Mouse (Mus musculus) liver, adult 2 months (tissue): ENCODE measurements at regions not wholly inside any gene's neighbourhood (a gene's known extent, or its start where the extent isn't known, plus 50 kb on each side); places are given as distances from the start of the nearest gene placed in this dataset.

Experiments used
- DNase-seq: peaks from one replicate; pipeline ENCODE4 v3.0.0-alpha.2; 2011; ENCODE audit warnings: low read depth, low spot score; ENCODE audit errors: extremely low read depth
- H3K27ac ChIP-seq: fragments of 200-500 bp; replicated peaks from 2 replicates; pipeline ENCODE4 v1.5.1; 2012; ENCODE audit warnings: low read depth, mild to moderate bottlenecking, control low read depth, inconsistent platforms, low read length; ENCODE audit not compliant: insufficient read depth
- H3K27me3 ChIP-seq: fragments of 200-500 bp; 2 replicates; pipeline ENCODE4 v1.6.1; 2012; ENCODE audit warnings: mild to moderate bottlenecking, moderate library complexity, low read length, inconsistent platforms; ENCODE audit not compliant: control insufficient read depth, insufficient read depth
- H3K36me3 ChIP-seq: fragments of 200-500 bp; 2 replicates; pipeline ENCODE4 v1.6.1; 2012; ENCODE audit warnings: low read length, inconsistent platforms; ENCODE audit not compliant: control insufficient read depth, insufficient read depth
- H3K4me1 ChIP-seq: fragments of 200-500 bp; 2 replicates; pipeline ENCODE4 v1.6.1; 2011; ENCODE audit warnings: low read length; ENCODE audit not compliant: control insufficient read depth, insufficient read depth
- H3K4me3 ChIP-seq: fragments of 200-500 bp; 2 replicates; pipeline ENCODE4 v1.5.1; 2011; ENCODE audit warnings: low read depth, mild to moderate bottlenecking, control low read depth, low read length, moderate library complexity; ENCODE audit not compliant: insufficient read depth
- H3K79me2 ChIP-seq: fragments of 200-500 bp; 2 replicates; pipeline ENCODE4 v1.6.1; 2012; ENCODE audit warnings: inconsistent platforms, mild to moderate bottlenecking, low read length, moderate library complexity; ENCODE audit not compliant: control insufficient read depth, insufficient read depth
- H3K9ac ChIP-seq: fragments of 200-500 bp; 2 replicates; pipeline ENCODE4 v1.6.1; 2012; ENCODE audit warnings: low read depth, mild to moderate bottlenecking, control low read depth, inconsistent platforms, low read length
- CTCF ChIP-seq: fragments of 200-500 bp; IDR thresholded peaks from 2 replicates; pipeline ENCODE4 v1.5.1; 2011; ENCODE audit warnings: low read depth, low read length, control low read depth
- POLR2A ChIP-seq: fragments of 200-500 bp; IDR thresholded peaks from 2 replicates; pipeline ENCODE4 v1.6.1; 2011; ENCODE audit warnings: low read length, control low read depth; ENCODE audit not compliant: insufficient read depth; ENCODE audit errors: extremely low read depth
- WGBS: fragments of 180-500 bp; shearing (Covaris S2); methylation state at CpG from one replicate; pipeline ENCODE4 v1.1.7; 2018; 5-methylcytosine and 5-hydroxymethylcytosine counted together

DNA sequence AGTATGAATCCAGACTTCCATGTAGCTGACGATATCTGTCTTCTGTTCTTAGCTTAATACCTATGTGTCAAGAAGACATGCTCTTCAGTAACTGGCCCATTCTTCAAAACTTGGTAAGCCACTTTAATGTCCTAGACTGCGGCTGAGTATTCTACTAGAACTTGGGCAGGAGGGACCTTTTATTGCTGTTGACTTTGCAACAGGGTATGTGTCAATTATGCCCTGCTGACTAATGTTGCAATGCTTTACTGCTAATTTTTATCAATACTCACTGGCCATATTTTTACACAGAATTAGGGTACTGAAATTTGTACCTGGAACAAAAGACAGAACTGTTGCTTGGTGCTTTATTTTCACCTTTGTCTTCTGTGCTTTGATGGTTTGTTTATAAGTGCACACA is 746.9 kb downstream of the Ppargc1a start:
- Histone ChIP-seq H3K27ac (no peak overlapping the region), H3K9ac (no peak overlapping the region)
- 88% methylated on average over 2 of the region's 2 CpGs for WGBS

DNA sequence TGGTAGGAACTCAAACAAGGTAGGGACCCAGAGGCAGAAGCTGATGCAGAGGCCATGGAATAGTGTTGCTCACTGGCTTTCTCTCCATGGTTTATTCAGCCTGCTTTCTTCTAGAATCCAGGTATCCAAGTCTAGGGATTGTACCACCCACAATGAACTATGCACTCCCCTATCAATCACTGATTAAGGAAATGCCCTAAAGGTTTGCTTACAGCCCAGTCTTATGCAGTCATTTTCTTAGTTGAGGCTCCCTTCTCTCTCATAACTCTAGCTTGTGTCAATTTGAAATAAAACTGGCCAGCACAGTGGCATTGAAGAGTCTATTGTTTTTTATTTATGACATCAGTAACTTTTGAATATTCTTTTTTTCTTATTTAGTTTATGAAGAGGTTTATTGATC is 747.6 kb downstream of the Ppargc1a start:
- no peak overlapping the region for H3K27ac ChIP-seq
- TF ChIP-seq POLR2A (no peak), CTCF (no peak)
- H3K36me3 ChIP-seq = no peaks in the 10 kb centered on the region
- no peak overlapping the region for H3K9ac ChIP-seq
- H3K27me3 ChIP-seq = no peaks in the 10 kb centered on the region
- DNase-seq = no peak
- H3K4me1 ChIP-seq = no peaks in the 10 kb centered on the region
- H3K4me3 ChIP-seq = no peak overlapping the region
- H3K79me2 ChIP-seq = no peaks in the 10 kb centered on the region

More for the DNA sequence above, 746.9 kb downstream of the Ppargc1a start:
- no peaks in the 10 kb centered on the region for H3K27me3 ChIP-seq
- no peak for TF ChIP-seq CTCF
- TF ChIP-seq POLR2A = no peak
- H3K4me3 ChIP-seq = no peak overlapping the region
- DNase-seq = no peak
- no peaks in the 10 kb centered on the region for H3K4me1 ChIP-seq
- H3K79me2 ChIP-seq = no peaks in the 10 kb centered on the region
- no peaks in the 10 kb centered on the region for H3K36me3 ChIP-seq

DNA sequence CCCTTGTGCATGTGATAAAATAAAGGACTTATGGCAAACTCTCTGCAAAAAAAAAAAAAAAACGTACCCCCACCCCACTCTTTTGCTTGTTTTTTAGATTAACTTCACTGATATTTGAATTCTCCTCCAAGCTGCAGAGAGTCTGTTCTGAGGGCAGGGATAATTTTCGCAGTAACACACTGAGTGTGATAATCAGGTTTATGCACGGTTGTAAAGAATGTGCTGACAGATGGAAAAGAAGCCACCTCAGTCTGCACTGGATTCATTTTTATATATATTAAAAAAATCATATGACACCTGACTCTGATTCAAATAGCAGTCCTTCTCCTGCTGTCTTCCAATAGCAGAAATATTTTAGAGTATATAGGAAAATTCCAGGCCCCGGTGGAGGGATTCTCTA is 736.5 kb upstream of the Adgra3 start:
- Histone ChIP-seq H3K27me3 (no peaks in the 10 kb centered on the region), H3K79me2 (no peaks in the 10 kb centered on the region)
- TF ChIP-seq CTCF (no peak), POLR2A (no peak)

GRCm38 (mm10) chr5:50794453-50795169 is 735.8 kb upstream of the Adgra3 start:
- TF ChIP-seq POLR2A (no peak), CTCF (no peak)
- 89% methylated on average over 2 of the region's 2 CpGs for WGBS
- H3K27ac ChIP-seq = no peak overlapping the region

More for the DNA sequence above, 736.5 kb upstream of the Adgra3 start:
- Histone ChIP-seq H3K4me3 (no peak overlapping the region), H3K4me1 (no peaks in the 10 kb centered on the region), H3K36me3 (no peaks in the 10 kb centered on the region), H3K9ac (no peak overlapping the region), H3K27ac (no peak overlapping the region)
- 70% methylated on average over 4 of the region's 4 CpGs for WGBS
- no peak for DNase-seq

DNA sequence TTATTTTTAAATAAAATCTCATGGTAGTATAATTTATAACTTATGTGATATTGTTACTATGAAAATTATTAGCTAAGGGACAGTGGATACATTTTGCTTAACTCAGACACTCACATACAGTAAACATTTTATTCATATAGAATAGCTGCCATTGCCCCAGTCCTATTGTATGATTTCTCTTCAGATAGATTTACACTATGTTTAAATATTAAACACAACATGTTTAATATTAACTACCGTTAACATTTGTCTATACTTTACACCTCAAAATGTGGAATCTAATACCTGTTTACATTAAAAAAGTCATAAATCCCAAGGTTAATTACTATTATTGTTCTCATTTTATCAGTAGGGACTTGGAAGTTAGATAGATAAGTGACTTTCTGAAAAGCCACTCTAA is 734.8 kb upstream of the Adgra3 start:
- no peak for DNase-seq
- Histone ChIP-seq H3K27me3 (no peaks in the 10 kb centered on the region), H3K79me2 (no peaks in the 10 kb centered on the region), H3K4me3 (no peak overlapping the region), H3K27ac (no peak overlapping the region), H3K36me3 (no peaks in the 10 kb centered on the region), H3K4me1 (no peaks in the 10 kb centered on the region), H3K9ac (no peak overlapping the region)
- TF ChIP-seq CTCF (no peak), POLR2A (no peak)
- WGBS = 90% methylated on average over 1 of the region's 1 CpGs

More at GRCm38 (mm10) chr5:50794453-50795169, 735.8 kb upstream of the Adgra3 start:
- Histone ChIP-seq H3K27me3 (no peaks in the 10 kb centered on the region), H3K9ac (no peak overlapping the region), H3K4me3 (no peak overlapping the region), H3K36me3 (no peaks in the 10 kb centered on the region), H3K4me1 (no peaks in the 10 kb centered on the region), H3K79me2 (no peaks in the 10 kb centered on the region)
- no peak for DNase-seq

GRCm38 (mm10) chr5:50785273-50785672 is 726.5 kb upstream of the Adgra3 start:
- TF ChIP-seq POLR2A = no peak
- no peak for TF ChIP-seq CTCF
- DNase-seq = no peak
- no peaks in the 10 kb centered on the region for H3K36me3 ChIP-seq

More at GRCm38 (mm10) chr5:50785273-50785672, 726.5 kb upstream of the Adgra3 start:
- Histone ChIP-seq H3K4me3 (no peak overlapping the region), H3K27me3 (no peaks in the 10 kb centered on the region), H3K9ac (no peak overlapping the region), H3K27ac (no peak overlapping the region), H3K79me2 (no peaks in the 10 kb centered on the region), H3K4me1 (no peaks in the 10 kb centered on the region)
